Mouse (Mus musculus) liver, embryonic 14.5 days (tissue): ENCODE measurements at regions not wholly inside any gene's neighbourhood (a gene's known extent, or its start where the extent isn't known, plus 50 kb on each side); places are given as distances from the start of the nearest gene placed in this dataset.

ENCODE experiments used
- CTCF ChIP-seq: IDR thresholded peaks from 2 replicates; pipeline ENCODE4 v1.5.1; 2016; ENCODE audit warnings: antibody characterized with exemption, low read depth, control low read depth
- EP300 ChIP-seq: IDR thresholded peaks from 2 replicates; pipeline ENCODE4 v1.6.1; 2016; ENCODE audit warnings: antibody characterized with exemption, low read depth

GRCm38 (mm10) chr16:95922369-95922934 is 68.3 kb downstream of the Psmg1 start:
- TF ChIP-seq CTCF = no peak
- no peak for TF ChIP-seq EP300
